Mouse (Mus musculus): ENCODE measurements around the gene Myo1e. TPM values are rescaled to one million over a fixed set of nuclear protein-coding genes. Genes with fewer than 3 reads are reported as not detected.

The Myo1e gene
- total and polyA plus RNA-seq, 3 experiments: 3.9 to 11.3 (median 8.5) TPM

GRCm38 (mm10) chr9:70202753-70203152 lies 4.4 kb upstream of the Myo1e start:
- Histone ChIP-seq H3K27ac (no peak overlapping the region), H3K9ac (ENCODE audit: low read depth, low read length) (no peak overlapping the region), H3K27me3 (ENCODE audit: control insufficient read depth, insufficient read depth, low read length) (no peaks in the 10 kb centered on the region), H3K4me1 (ENCODE audit: control insufficient read depth, insufficient read depth, low read length) (no peaks in the 10 kb centered on the region), H3K36me3 (ENCODE audit: control insufficient read depth, insufficient read depth, low read length) (no peaks in the 10 kb centered on the region), H3K79me2 (replicated peaks; ENCODE audit: control insufficient read depth, insufficient read depth, low read length) (no peaks in the 10 kb centered on the region), H3K4me3 (no peak overlapping the region)
- intact Hi-C loops (cut with DNase I): loop anchor here (2.0 kb wide), 1 partner anchor 190 kb away; no protein-coding TSS in a partner anchor
- 61% methylated on average over 5 of the region's 5 CpGs for WGBS
- TF ChIP-seq CTCF (IDR thresholded peaks at IDR 0.05): peak; percentile 82
- TF ChIP-seq EP300 (IDR thresholded peaks at IDR 0.05; ENCODE audit: insufficient read depth, low read depth, low read length): no peak
- peak; percentile 39 to 70 for DNase-seq

DNA sequence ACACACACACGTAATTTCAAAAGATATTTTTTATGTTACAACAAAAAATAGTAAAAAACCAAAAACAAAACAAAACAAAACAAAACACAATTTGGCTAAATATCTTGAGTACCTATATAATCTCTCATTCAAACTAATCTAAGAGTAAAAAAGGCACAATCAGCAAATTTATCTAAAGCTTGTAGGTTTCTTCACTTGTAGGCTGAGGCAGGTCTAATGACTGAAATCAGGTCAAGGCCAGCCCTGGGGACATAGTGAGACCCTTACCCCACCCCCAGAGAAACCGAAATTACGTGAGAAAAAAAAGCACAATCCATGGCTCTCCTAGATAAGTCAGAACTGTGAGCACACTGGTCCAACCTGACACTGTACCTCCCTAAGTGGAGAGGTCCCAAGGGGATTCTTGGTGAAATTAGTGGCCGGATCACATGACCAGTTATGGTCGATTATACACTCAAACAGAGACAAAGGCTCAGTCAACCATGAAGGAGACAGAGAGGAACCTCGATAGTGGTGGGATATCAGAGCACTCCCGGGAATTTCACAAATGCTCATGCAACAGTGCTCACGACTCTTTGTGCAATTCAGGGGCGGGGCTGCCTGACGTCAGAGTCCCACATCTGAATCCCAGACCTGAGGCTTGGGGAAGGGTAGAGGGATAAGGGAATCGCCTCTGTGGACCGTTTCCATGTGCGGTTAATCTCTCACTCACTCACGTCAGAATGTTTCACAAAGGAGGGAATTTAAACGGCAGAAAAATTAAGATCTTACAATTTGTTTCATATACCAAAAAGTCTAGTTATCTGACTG lies 3.7 kb upstream of the Myo1e start:
- intact Hi-C loops (cut with DNase I): loop anchor here (2.0 kb wide), 1 partner anchor 189 kb away; no protein-coding TSS in a partner anchor
- no peaks in the 10 kb centered on the region for H3K27me3 ChIP-seq (ENCODE audit: control insufficient read depth, insufficient read depth, low read length)
- no peak overlapping the region for H3K4me3 ChIP-seq
- no peaks in the 10 kb centered on the region for H3K4me1 ChIP-seq (ENCODE audit: control insufficient read depth, insufficient read depth, low read length)
- no peak overlapping the region for H3K9ac ChIP-seq (ENCODE audit: low read depth, low read length)
- H3K79me2 ChIP-seq (replicated peaks; ENCODE audit: control insufficient read depth, insufficient read depth, low read length): no peaks in the 10 kb centered on the region
- WGBS: 67% methylated on average over 15 of the region's 15 CpGs
- no peak for DNase-seq
- no peaks in the 10 kb centered on the region for H3K36me3 ChIP-seq (ENCODE audit: control insufficient read depth, insufficient read depth, low read length)
- no peak for TF ChIP-seq EP300 (IDR thresholded peaks at IDR 0.05; ENCODE audit: insufficient read depth, low read depth, low read length)
- no peak for TF ChIP-seq POLR2A (IDR thresholded peaks at IDR 0.05; ENCODE audit: insufficient read depth, low read depth, low read length)
- TF ChIP-seq CTCF (IDR thresholded peaks at IDR 0.05): no peak
- H3K27ac ChIP-seq: no peak overlapping the region

- H3K4me3 ChIP-seq: peak overlapping the region; percentile 89
- TF ChIP-seq CTCF (IDR thresholded peaks at IDR 0.05): peak; percentile 26
- TF ChIP-seq POLR2A (IDR thresholded peaks at IDR 0.05; ENCODE audit: insufficient read depth, low read depth, low read length): no peak
- intact Hi-C loops (cut with DNase I): loop anchor here (1.0 to 2.0 kb wide), 5 partner anchors 52 to 295 kb away; partner anchors contain the start of gene Rnf111
- peak overlapping the region; percentile 98 for H3K27ac ChIP-seq
- peaks cover 6% of the 10 kb centered on the region for H3K4me1 ChIP-seq (ENCODE audit: control insufficient read depth, insufficient read depth, low read length)
- DNase-seq: peak; percentile 71 to 77
- H3K79me2 ChIP-seq (replicated peaks; ENCODE audit: control insufficient read depth, insufficient read depth, low read length): peaks cover 2% of the 10 kb centered on the region; the same call in 1 of the 2 replicates
- under 1% methylated on average over 26 of the region's 26 CpGs for WGBS
- H3K27me3 ChIP-seq (ENCODE audit: control insufficient read depth, insufficient read depth, low read length): no peaks in the 10 kb centered on the region
- H3K9ac ChIP-seq (ENCODE audit: low read depth, low read length): peak overlapping the region; percentile 76
- no peaks in the 10 kb centered on the region for H3K36me3 ChIP-seq (ENCODE audit: control insufficient read depth, insufficient read depth, low read length)
Observed at GRCm38 (mm10) chr9:70207981-70208521, 901 bp downstream of the Myo1e start.

DNA sequence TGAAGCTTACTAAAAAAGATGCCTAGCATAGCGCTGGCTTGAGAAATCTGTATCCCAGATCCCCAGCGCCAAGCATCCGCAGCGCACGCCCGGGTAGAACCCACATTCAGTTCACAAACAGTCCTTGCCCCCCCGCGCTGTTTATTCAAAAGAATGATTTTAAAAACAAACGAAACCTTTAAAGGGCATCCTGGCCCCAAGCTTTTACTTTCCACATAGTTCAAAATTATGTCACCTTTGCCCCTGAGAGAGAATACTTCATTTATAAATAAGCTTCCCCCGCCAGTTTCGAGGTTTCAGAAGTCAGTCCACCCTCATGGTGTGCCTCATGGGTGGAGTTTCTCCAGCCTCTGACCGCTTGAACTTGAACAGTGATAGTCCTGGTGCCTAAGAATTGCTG lies 1.6 kb downstream of the Myo1e start:
- H3K9ac ChIP-seq (ENCODE audit: low read depth, low read length): no peak overlapping the region; the same call in 1 of the 2 replicates
- TF ChIP-seq EP300 (IDR thresholded peaks at IDR 0.05; ENCODE audit: insufficient read depth, low read depth, low read length): no peak
- no peak for TF ChIP-seq POLR2A (IDR thresholded peaks at IDR 0.05; ENCODE audit: insufficient read depth, low read depth, low read length)
- no peak for TF ChIP-seq CTCF (IDR thresholded peaks at IDR 0.05)
- intact Hi-C loops (cut with DNase I): loop anchor here (1.0 to 2.0 kb wide), 2 partner anchors 107 to 114 kb away; no protein-coding TSS in a partner anchor
- H3K27ac ChIP-seq: peak overlapping the region; percentile 98
- peaks cover 2% of the 10 kb centered on the region; the same call in 1 of the 2 replicates for H3K79me2 ChIP-seq (replicated peaks; ENCODE audit: control insufficient read depth, insufficient read depth, low read length)
- peak in 1 of 2 experiments; percentile 27 for DNase-seq
- H3K4me1 ChIP-seq (ENCODE audit: control insufficient read depth, insufficient read depth, low read length): peaks cover 6% of the 10 kb centered on the region
- 19% methylated on average over 12 of the region's 12 CpGs for WGBS
- peak overlapping the region; percentile 89 for H3K4me3 ChIP-seq
- no peaks in the 10 kb centered on the region for H3K36me3 ChIP-seq (ENCODE audit: control insufficient read depth, insufficient read depth, low read length)
- H3K27me3 ChIP-seq (ENCODE audit: control insufficient read depth, insufficient read depth, low read length): no peaks in the 10 kb centered on the region

- Histone ChIP-seq H3K4me1 (ENCODE audit: control insufficient read depth, insufficient read depth, low read length) (peaks cover 6% of the 10 kb centered on the region), H3K27me3 (ENCODE audit: control insufficient read depth, insufficient read depth, low read length) (no peaks in the 10 kb centered on the region), H3K4me3 (peak overlapping the region; percentile 89), H3K79me2 (replicated peaks; ENCODE audit: control insufficient read depth, insufficient read depth, low read length) (peaks cover 2% of the 10 kb centered on the region), H3K9ac (ENCODE audit: low read depth, low read length) (no peak overlapping the region), H3K36me3 (ENCODE audit: control insufficient read depth, insufficient read depth, low read length) (no peaks in the 10 kb centered on the region), H3K27ac (peak overlapping the region; percentile 98)
- DNase-seq: peak; percentile 51 to 74
- TF ChIP-seq POLR2A (IDR thresholded peaks at IDR 0.05; ENCODE audit: insufficient read depth, low read depth, low read length): 0 out of 2 replicates have a peak, but pooled peaks have one; percentile 41
- no peak for TF ChIP-seq EP300 (IDR thresholded peaks at IDR 0.05; ENCODE audit: insufficient read depth, low read depth, low read length)
- intact Hi-C loops (cut with DNase I): loop anchor here (2.0 kb wide), 1 partner anchor 113 kb away; no protein-coding TSS in a partner anchor
- 60% methylated on average over 8 of the region's 8 CpGs for WGBS
Observed at GRCm38 (mm10) chr9:70209296-70210049, 2.3 kb downstream of the Myo1e start.
